In genomic region chrX:140501401-140502301, GRCm38 (mm10) we compare ENCODE assay signal across 14 mouse cellular contexts. TPM values are rescaled to one million over a fixed set of nuclear protein-coding genes. Genes with fewer than 3 reads are reported as not detected.
DNase-seq lines count a peak whose midpoint lies in the region; ATAC-seq and TF ChIP-seq lines count a peak whose summit lies in the region.
"Had no signal": no experiment of that assay in that cellular context is flagged by ENCODE, and none has a peak within 500 bp of the region (broad histone marks: within the 10 kb centered on the region; RNA-seq: fewer than 3 reads in every experiment).

No protein-coding gene starts in this region.

- H3K27ac ChIP-seq in heart, postnatal 0 days (ENCODE audit: low read depth): peak overlapping the region; percentile 73
- H3K27ac ChIP-seq in ES-E14 (ENCODE audit: insufficient read depth, low read depth, low read length, poor library complexity, severe bottlenecking): no peak overlapping the region
- H3K27ac ChIP-seq in brown adipose tissue, adult 24 weeks (replicated peaks; ENCODE audit: low read depth, low read length): peak overlapping the region; percentile 14; the same call in 1 of the 2 replicates
- H3K27ac ChIP-seq: intestine, embryonic 15.5 days; limb, embryonic 13.5 days had no signal

- H3K9ac ChIP-seq in heart, postnatal 0 days (replicated peaks; ENCODE audit: low read depth, low read length): no peak overlapping the region
- H3K9ac ChIP-seq in ES-E14 (ENCODE audit: insufficient read depth, low read depth, low read length, poor library complexity, severe bottlenecking): peak overlapping the region; percentile 25; the same call in 1 of the 2 replicates
- H3K9ac ChIP-seq: intestine, embryonic 15.5 days; limb, embryonic 13.5 days had no signal

- no peaks in the 10 kb centered on the region for H3K27me3 ChIP-seq in heart, postnatal 0 days (ENCODE audit: control insufficient read depth, insufficient read depth, low read length)
- H3K27me3 ChIP-seq: intestine, embryonic 15.5 days had no signal

- H3K4me2 ChIP-seq in heart, postnatal 0 days (ENCODE audit: low read depth, low read length): no peak overlapping the region
- H3K4me2 ChIP-seq: intestine, embryonic 15.5 days; limb, embryonic 13.5 days; midbrain, embryonic 11.5 days had no signal

- no peaks in the 10 kb centered on the region for H3K36me3 ChIP-seq in heart, postnatal 0 days (replicated peaks; ENCODE audit: control insufficient read depth, insufficient read depth, low read length)
- H3K36me3 ChIP-seq in ES-E14 (ENCODE audit: control insufficient read depth, insufficient read depth, low read length, poor library complexity, severe bottlenecking): no peaks in the 10 kb centered on the region
- H3K36me3 ChIP-seq: intestine, embryonic 15.5 days; limb, embryonic 13.5 days had no signal

- no peak for ATAC-seq in heart, postnatal 0 days (ENCODE audit: insufficient read depth, low read depth)
- ATAC-seq: intestine, embryonic 15.5 days had no signal

- intact Hi-C loops in heart, postnatal 36 days (cut with DNase I): no loop called here

- WGBS in heart, postnatal 0 days: 42% methylated on average over 9 of the region's 9 CpGs

- DNase-seq in heart, postnatal 0 days (ENCODE audit: low spot score): no peak
- no peak for DNase-seq in heart, postnatal 36 days
- DNase-seq in ES-E14 (ENCODE audit: low read depth, low spot score): no peak
- peak; percentile 25 for DNase-seq in naive thymus-derived CD4-positive, alpha-beta T cell, adult 2 months (ENCODE audit: low read depth)
- no peak for DNase-seq in MN1 (ENCODE audit: low spot score)
- no peak for DNase-seq in kidney, adult 9 months
- DNase-seq: cerebellum, adult 9-10 months; lung, postnatal 14 days; right cerebral cortex, adult 18-20 months had no signal

- in situ Hi-C loops in ES-E14 (cut with MboI; ENCODE audit: low sequenced_read_pairs in 2 of 2, unreplicated experiment in 2 of 2): no loop called here

- no peaks in the 10 kb centered on the region for H3K9me3 ChIP-seq in heart, postnatal 0 days (replicated peaks; ENCODE audit: control insufficient read depth, low read length)
- no peaks in the 10 kb centered on the region for H3K9me3 ChIP-seq in ES-E14 (ENCODE audit: control insufficient read depth, insufficient read depth, low read depth, low read length)
- H3K9me3 ChIP-seq: intestine, embryonic 15.5 days; limb, embryonic 13.5 days had no signal

- no peaks in the 10 kb centered on the region for H3K4me1 ChIP-seq in heart, postnatal 0 days (ENCODE audit: control insufficient read depth, insufficient read depth)
- H3K4me1 ChIP-seq in ES-E14 (ENCODE audit: control insufficient read depth in 2 of 2, insufficient read depth in 2 of 2, low read length in 2 of 2, poor library complexity in 1 of 2): peaks cover 0 to 5% of the 10 kb centered on the region in 2 experiments; a peak in 1 of 4 replicates
- H3K4me1 ChIP-seq in brown adipose tissue, adult 24 weeks (ENCODE audit: control insufficient read depth, insufficient read depth, insufficient read length, low read length): peaks cover 10% of the 10 kb centered on the region
- H3K4me1 ChIP-seq: intestine, embryonic 15.5 days; limb, embryonic 13.5 days had no signal

- H3K4me3 ChIP-seq in heart, postnatal 0 days (ENCODE audit: low read depth, low read length): no peak overlapping the region
- no peak overlapping the region for H3K4me3 ChIP-seq in ES-E14 (ENCODE audit: insufficient read depth in 1 of 2, low read depth in 1 of 2, low read length in 2 of 2, poor library complexity in 1 of 2, severe bottlenecking in 1 of 2)
- H3K4me3 ChIP-seq in brown adipose tissue, adult 24 weeks (ENCODE audit: insufficient read depth, low read depth, low read length): no peak overlapping the region
- H3K4me3 ChIP-seq: erythroblast, embryonic 14.5 days; intestine, embryonic 15.5 days; limb, embryonic 13.5 days had no signal

- TF ChIP-seq EP300 in heart, postnatal 0 days (IDR thresholded peaks at IDR 0.05; ENCODE audit: low read depth): no peak

- no peak for TF ChIP-seq CTCF in heart, postnatal 0 days (IDR thresholded peaks at IDR 0.05; ENCODE audit: low read depth)

TF ChIP-seq in ES-E14, 5 proteins besides CTCF, POLR2A, EP300 and RAD21:
- no peak for TF ChIP-seq ZNF384 (IDR thresholded peaks at IDR 0.05; ENCODE audit: low read depth, low read length)
- no peak for TF ChIP-seq MAFK (IDR thresholded peaks at IDR 0.05; ENCODE audit: insufficient read depth, low read depth, low read length)
- TF ChIP-seq ZC3H11A (IDR thresholded peaks at IDR 0.05; ENCODE audit: borderline replicate concordance, low read depth, low read length): no peak
- TF ChIP-seq HCFC1 (IDR thresholded peaks at IDR 0.05; ENCODE audit: borderline replicate concordance, insufficient read depth, low read length): no peak
- no peak for TF ChIP-seq CHD2 (IDR thresholded peaks at IDR 0.05; ENCODE audit: low read depth, low read length)

RNA-seq across cellular contexts. Expression of gene Prps1, which starts 45.2 kb away (rescaled TPM):
- 24.1 and 28.8 TPM in 2 replicates for total RNA-seq in heart, postnatal 0 days (2014; rRNA removed; ENCODE audit: low replicate concordance)
- 27.3 and 28.9 TPM in 2 replicates for polyA plus RNA-seq in heart, postnatal 0 days (2015; fragmentation: Nextera tagmentation; extraction: Ambion mirVana)
- 10 to 100 TPM; 27.4 to 30.5 TPM for total RNA-seq in heart, postnatal 36 days (2021)
- 66.2 and 67.2 TPM in 2 replicates for total RNA-seq in ES-E14 (2012; rRNA removed)
- 18.1 and 23.7 TPM in 2 replicates for polyA plus RNA-seq in brown adipose tissue, adult 24 weeks (2012; ENCODE audit: insufficient read depth, insufficient read length, missing spikeins)
